Mouse (Mus musculus) T-helper 17 cell (primary cell): ENCODE measurements at regions not wholly inside any gene's neighbourhood (a gene's known extent, or its start where the extent isn't known, plus 50 kb on each side); places are given as distances from the start of the nearest gene placed in this dataset.

Experiments used
- in situ Hi-C, 2 experiments: fragments of 300-600 bp; cut with MboI, MseI; formaldehyde crosslinking; loops; 1 replicate in 1 of 2; 2 replicates in 1 of 2; pipeline ENCODE4 v1.15.1; 2025; ENCODE audit warnings: high pct_unique_total_duplicates in 2 of 2

DNA sequence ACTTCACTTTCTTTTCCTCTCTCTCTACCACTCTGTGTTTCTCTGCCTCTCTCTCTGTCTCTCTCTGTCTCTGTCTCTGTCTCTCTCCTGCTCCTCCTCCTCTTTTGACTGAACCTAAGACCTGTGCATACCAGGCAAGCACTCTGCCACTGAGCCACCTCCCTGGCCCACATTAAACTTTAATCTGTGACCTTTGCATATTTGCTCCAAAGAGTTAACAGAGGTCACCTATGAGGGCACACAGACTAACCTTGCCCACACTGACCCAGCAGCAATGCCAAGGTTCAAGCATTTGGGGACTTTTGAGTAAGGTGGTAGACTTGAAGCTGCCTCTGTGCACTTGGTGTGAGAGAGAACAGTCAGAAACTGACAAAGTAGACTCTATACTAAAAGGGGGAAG, 123.4 kb upstream of the Tmem45b start:
- in situ Hi-C loops = no loop called here

- in situ Hi-C loops = no loop called here
These were observed 119.7 kb upstream of the Tmem45b start for GRCm38 (mm10) chr9:31583983-31584382.

GRCm38 (mm10) chr9:31582947-31583346, 118.7 kb upstream of the Tmem45b start:
- in situ Hi-C loops = no loop called here

GRCm38 (mm10) chr9:31578506-31579173, 114.4 kb upstream of the Tmem45b start:
- in situ Hi-C loops = no loop called here

DNA sequence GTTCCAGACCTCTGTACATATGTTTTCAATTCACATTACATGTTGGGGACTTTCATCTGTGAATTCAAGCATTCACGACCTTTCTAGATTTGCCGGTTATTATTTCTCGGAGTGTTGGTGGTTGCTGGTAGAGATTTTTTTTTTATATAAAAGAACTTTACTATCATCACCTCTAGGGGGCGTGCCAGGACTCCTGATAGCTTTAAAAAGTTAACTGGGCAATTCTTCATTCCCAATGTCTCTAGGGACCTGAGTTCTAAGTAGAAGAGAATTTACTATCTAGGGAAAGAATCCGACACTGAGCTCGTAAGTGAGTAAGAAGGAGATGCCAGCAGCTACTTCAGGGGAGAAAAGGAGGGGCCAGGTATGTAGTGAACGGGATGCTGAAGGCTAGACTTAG, 112.8 kb upstream of the Tmem45b start:
- in situ Hi-C loops = no loop called here

DNA sequence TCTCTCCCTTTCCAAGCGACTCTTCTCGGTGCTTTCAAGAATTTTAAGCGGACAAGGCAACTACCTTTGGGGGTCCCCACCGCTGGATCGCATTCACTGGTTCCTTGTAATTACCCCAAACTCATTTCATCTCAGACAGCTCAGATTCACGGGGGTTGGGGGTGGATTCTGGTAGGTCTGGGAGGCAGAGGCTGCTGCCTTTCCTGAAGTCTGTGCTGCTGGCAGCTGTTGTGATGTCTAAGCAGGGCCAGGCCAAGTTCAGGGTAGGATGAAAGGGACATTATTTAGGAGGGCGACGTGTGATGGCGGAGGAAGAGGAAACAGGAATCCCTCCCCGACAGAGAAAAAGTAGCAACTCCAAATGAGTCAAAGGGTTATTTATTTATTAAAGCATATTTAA, 102.8 kb upstream of the Tmem45b start:
- in situ Hi-C loops = loop anchor here (5.0 to 10.0 kb wide), 3 partner anchors 280 to 598 kb away; no protein-coding TSS in a partner anchor

- in situ Hi-C loops = loop anchor here (5.0 to 10.0 kb wide), 3 partner anchors 281 to 598 kb away; no protein-coding TSS in a partner anchor
These were observed 102.2 kb upstream of the Tmem45b start for GRCm38 (mm10) chr9:31566257-31567007.

- in situ Hi-C loops = loop anchor here (5.0 to 10.0 kb wide), 4 partner anchors 282 to 600 kb away; no protein-coding TSS in a partner anchor
These were observed 100.9 kb upstream of the Tmem45b start for GRCm38 (mm10) chr9:31564996-31565773.

DNA sequence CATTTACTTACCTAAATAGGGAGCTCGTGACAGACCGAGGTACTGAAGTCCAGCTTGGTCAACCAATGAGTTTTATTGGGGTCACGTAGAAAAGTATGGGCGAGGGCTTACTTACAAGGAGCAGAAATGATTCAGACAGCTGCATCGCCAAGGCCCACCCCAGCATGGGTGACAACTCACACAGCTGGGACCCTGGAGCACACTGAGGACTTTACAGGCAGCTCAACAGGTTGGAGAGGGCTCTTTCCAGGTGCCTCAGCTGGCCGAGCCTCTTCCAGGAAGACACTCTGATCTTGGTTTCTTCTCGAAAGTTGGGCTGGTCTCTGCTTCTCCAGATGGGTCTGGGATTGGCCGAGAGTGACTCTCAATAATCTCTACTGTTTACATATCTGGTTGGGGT, 99.3 kb upstream of the Tmem45b start:
- in situ Hi-C loops = loop anchor here (5.0 to 10.0 kb wide), 3 partner anchors 364 to 601 kb away; no protein-coding TSS in a partner anchor

DNA sequence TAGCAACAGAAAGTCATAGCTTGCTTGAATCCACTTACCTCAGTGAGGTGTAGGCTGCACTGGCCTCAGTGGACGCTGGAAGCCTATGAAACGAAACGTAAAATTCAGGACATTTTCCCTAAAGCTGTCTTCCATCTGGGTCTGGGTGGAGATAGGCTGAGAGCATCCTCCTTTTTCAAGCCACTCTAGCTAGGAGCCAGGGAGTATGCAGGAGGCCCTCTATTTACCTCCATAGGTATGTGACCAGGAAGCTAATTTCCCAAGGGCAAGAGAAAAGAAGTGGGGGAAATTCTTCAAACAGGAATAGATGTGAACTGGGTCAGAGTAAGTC, 95.9 kb upstream of the Tmem45b start:
- in situ Hi-C loops = loop anchor here (5.0 to 10.0 kb wide), 3 partner anchors 367 to 605 kb away; no protein-coding TSS in a partner anchor

- in situ Hi-C loops = loop anchor here (5.0 to 10.0 kb wide), 3 partner anchors 368 to 605 kb away; no protein-coding TSS in a partner anchor
These were observed 95.4 kb upstream of the Tmem45b start for GRCm38 (mm10) chr9:31559506-31560225.

DNA sequence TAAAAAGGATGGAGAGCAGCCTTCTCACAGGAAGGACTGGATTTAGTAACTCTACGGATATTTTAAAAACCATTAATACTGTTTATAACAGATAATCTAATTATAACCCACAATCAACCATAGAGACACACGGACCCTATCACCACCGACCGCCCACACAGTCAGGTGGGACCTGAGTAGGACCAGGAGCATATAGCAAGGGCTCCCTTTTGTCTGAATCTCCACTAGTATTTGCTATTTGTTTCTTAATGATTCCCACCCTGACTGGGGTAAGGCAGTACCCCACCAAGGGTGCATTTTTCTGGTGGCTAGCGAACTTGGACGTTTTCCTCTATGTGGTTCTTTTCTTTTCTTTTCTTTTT, 79.4 kb upstream of the Tmem45b start:
- in situ Hi-C loops = loop anchor here in 1 of 2 experiments (10.0 kb wide), 1 partner anchor 139 kb away; no protein-coding TSS in a partner anchor

GRCm38 (mm10) chr9:31542909-31543690, 78.8 kb upstream of the Tmem45b start:
- in situ Hi-C loops = loop anchor here in 1 of 2 experiments (10.0 kb wide), 1 partner anchor 138 kb away; no protein-coding TSS in a partner anchor

DNA sequence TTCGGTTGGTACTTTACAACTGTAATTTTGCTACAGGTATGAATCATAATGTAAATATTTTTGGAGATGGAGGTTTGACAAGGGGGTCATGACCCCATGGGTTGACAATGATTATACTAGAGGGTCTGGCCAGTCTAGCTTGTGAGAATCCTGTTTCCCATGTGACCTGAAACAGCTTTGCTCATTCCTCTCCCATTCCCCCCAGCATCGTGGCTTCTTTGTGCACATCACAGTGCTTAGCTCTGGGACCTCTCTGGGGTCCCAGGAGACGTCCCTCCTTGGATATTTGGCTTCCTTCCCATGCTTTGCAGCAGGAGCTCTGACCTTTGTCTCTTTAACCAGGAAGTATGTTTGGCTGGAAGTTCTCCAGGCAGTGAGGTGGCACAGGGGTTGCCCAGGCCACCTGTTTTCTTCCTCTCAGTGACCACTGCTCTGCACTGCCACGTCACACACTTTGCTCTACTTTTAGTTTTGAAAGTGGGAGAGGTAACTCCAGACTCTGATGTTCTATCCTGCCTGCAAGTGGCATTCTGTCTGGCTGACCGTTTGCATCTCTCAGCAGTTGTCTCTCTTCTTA, 77.4 kb upstream of the Tmem45b start:
- in situ Hi-C loops = loop anchor here in 1 of 2 experiments (10.0 kb wide), 1 partner anchor 137 kb away; no protein-coding TSS in a partner anchor

DNA sequence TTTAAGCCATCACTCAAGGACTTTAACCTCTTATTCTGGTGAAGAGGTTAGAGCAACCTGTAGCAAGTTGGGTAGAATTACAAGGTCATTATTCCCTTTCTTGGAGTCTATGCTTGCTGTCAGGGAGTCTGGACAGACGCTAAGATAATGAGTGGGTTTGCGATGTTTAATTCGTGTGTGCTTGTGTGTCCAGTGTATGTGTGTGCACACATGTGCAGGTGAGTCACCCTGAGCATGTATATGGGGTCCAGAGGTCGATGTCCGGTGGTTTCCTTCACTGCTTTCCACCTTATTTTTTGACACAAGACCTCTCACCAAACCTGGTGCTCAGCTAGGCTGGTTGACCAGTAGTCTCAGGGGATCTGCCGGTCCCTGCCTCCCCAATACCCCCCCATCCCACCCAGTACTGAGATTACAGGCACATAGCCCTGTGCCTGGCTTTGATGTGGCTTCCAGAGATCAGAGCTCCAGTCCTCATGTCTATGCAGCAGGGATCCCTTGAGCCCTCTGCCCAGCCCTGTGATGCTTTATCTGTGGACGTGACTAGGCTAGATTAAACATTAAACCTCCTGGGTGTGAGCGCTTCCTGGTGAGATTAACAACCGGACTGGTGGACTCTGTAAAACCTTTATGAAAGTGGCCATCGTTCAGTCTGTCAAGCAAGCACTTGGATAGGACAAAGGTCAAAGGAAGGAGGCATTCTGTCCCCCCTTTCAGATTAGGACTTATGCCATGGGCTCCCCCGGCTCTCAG, 74.4 kb upstream of the Tmem45b start:
- in situ Hi-C loops = no loop called here

DNA sequence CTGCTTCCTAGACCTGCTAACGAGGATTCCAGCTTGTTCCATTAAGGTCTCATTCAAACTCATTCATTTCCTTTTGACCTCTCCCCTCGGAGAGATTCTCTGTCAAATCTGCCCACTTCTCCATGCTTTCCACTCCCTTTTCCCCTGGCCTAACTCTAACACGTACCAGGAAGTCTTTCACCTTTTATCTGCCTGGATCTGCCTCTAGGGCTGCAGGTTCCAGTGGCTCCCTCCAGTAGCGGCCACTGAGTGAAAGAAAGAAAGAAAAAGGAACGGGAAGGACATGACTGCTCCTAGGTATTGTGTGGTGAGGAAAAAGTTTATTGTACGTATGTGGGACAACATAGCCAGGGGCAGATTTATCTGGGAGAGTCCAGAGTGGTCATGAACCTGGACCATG, 64.8 kb upstream of the Tmem45b start:
- in situ Hi-C loops = no loop called here

DNA sequence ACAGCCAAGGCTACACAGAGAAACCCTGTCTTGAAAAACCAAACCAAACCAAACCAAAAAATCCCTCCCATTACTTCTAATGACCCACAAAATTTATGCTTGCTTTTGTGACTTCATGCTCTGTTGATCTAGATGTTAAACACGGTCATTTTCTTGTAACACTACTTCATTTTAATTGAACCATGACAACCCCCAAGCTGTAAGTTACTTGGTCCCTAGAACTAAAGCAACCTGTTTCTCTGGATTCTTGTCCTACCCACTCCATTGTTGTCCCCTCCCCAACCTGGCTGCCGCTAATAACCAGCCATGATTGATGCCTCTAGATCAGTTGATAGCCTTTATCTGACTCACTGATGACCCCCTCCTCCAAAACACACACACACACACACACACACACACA, 63.0 kb upstream of the Tmem45b start:
- in situ Hi-C loops = no loop called here
